Mouse (Mus musculus): ENCODE measurements around the gene Nol9.
A peak's percentile ranks its signal among the peaks of the same experiment; 100 is the strongest.

The Nol9 gene

DNA sequence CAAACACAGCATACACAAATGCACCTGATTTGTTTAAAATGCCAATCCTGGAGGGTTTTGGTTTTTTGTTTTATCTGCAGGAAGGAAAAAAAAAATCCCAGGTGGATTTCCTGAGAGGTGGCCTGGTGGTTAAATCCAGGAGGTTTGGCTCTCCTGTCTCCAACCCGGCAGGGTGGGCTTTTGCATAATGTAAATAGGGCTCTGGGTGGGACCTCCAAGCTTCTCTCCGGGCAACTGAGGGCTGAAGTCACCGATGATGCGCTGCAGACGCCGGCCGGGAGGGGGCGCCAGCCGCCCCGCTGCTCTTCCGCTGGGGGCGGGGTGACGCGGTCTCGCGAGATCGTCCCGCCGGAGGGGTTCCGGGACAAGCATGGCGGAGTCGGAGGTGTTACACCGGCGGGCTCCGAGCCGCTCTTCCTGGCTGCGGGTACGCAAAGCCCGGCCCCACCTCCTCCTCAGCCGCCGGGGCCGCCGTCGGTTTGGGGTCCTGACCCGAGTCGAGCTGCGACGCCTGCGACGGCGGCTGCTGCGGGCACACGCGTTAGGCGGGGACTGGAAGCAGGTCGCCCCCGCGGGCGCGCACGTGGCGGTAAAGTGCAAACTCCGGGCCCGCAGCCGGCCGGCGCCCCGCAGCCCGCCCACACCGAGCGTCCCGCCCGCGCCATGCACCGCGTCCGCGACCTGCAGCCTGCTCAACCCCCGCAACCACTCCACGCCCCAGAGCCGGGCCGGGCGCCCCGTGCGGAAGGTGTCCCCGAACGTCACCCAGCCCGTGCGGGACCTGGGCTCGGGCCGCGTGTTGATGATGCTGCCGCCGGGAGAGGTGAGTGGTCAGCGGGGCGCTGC is at the start of gene Nol9:
TSS of gene Nol9 (plus strand) at position 337 of the 846 bp plus-strand sequence.
- DNase-seq (ENCODE audit: low spot score in 2 of 2), result peak; percentile 84 to 93

DNA sequence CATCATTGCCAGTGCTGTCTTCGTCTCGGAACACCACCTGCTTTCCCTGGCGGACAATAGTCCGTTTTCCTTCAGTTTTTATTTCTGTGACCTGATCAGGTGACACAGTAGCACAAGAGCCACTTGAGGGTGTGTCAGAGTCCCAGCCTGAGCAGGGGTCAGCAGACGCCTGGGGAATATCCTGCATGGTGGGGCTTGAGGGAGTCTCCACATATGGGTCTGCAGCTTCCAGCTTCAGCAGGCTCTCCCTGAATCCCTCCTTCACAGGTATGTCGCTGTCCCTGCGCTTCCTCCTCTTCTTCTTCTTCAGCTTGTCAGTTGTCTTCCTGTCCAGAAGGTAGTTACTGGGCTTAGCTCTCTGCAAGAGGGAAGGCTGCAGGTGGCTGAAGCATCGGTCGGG is 47.0 kb upstream of the Nol9 start:
- DNase-seq (ENCODE audit: low spot score in 2 of 2), result no peak

DNA sequence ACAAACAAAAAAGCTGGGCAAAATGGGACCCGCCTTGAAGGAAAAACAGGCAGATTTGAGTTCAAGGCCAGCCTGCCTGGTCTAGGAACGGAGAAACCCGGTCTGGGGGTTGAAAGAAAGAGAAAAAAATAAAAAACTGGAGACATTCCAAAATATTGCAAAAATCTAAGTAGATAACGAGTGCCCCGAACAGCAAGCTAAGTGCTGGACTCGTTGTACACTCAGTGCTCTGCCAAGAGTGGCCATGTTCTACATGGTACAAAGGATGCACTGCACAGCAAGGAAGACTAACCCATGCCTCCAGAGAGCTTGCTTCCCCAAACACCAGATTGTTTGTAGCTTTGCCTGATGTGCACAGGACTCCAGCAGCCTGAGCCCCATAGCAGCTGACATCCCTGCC is 46.1 kb upstream of the Nol9 start:
- DNase-seq (ENCODE audit: low spot score in 2 of 2), result no peak

DNA sequence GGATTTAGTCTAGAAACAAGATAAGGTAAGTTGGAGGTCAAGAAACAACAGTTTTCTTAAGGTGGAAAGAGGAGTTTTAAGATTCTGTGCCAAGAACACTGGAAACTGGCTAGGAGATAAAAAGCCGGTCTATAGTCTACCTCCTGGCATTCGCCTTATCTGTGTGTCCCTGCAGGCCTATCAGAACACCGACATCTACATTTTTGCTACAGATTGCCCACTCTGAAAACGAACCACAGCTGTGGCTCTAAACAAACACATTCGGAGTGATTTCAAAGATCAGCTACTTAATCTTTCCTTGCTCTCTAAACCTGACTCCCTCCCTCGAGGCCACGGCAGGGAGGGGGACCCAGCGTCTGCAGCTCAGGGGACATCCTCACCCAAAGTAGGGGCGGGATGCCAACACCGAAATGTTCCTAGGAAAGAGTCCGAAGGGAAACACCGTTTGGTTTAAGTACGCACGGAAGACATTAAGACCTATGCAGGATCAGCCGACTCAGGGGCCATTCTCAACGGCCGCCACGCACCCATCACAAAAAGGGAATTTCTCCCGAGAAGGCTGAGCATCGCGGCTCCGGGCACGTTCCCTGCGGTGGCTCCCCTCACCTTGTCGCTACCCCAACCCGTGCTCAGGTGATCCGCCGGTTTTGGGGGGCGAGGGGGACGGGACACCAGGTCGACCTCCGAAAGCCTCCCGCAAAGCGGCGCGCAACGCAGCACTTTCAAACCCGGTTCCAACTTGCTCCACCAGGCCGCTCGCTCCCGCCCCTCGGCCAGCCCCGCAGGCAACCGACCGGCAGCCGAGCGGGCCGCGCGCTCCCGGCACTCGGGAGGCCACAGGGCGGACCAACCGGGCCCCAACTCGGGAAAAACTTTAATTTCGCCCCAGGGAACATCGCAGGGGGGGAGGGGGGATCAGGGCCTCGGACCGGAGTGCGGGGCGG is 44.6 kb upstream of the Nol9 start:
- DNase-seq (ENCODE audit: low spot score in 2 of 2), result peak in 1 of 2 experiments; percentile 39

DNA sequence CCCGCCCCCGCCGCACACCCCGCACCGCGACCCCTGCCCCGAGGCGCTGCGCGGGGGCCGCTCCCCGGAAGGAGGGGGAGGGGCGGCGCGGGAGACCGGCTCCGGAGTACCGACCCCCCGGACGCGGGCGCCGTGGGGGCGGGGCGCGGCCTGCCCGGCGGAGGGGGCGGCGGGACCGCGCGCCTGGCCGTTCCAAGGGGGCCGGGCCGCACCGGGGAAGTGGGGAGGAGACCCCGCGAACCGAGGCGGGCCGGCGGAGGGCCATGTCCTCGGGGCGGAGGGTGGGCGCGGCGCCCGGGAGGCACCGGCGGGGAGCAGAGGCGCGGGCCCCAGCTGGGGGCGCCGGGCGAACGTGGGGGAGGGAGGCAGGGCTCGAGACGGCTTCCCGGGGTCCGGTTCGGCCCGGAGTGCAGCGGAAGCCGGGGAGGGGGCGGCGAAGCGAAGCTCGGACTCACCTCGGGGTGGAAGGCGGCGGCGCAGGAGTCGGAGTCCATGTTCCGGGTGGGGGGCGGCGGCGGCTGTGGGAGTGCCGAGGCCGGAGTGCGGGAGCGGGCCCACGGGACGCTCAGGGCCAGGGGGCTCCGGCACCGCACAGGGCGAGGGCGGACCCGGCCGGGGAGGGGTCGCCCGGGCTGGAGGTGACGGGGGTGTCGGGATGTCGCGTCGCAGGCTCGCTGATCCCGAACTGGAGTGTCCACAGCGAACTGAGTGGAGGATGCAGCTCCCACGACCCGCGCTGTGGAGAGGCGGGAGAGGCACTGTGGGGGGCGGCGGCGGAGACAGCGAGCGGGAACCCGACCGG is 43.5 kb upstream of the Nol9 start:
- no peak for DNase-seq (ENCODE audit: low spot score in 2 of 2)

DNA sequence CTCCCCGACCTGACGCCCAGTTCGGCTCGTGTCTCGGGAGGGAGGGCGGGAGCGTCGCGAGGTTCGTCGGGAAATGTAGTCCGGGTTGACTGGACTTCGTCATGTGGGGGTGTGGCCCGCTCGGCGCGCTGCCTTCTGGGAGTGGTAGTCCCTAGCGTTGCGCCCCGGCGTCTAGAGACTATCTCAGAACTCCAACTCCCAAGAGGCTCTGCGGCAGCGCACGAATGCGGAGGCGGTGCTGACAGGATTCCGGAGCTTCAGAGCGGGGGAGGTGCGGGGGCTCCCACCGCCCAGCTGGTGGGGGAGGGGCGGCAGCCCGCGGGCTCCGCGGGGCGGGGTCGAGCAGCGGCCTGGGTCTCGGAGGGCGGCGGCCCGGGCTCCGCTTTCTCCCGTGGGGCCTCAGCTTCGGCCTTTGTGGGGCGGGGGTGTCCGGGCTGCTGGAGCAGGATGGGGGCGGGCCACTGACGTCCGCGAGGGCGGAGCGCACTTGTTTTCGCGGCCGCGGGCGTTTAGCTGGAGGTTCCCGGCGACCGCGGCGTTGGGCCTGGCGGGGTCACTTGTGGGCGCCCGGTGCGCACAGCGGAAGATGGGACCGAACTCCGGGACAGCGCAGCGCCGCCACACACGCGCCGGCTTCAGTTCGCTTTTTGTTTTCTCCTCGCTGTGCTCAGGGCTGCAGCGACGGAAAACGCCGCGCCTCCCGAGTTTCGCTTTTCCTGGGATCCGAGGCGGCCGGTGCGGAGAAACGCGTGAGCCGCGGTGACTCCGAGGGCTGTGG is 42.8 kb upstream of the Nol9 start, which contains the start of gene Phf13:
TSS of gene Phf13 (minus strand) at position 86 of the 778 bp plus-strand sequence.
- peak; percentile 98 for DNase-seq (ENCODE audit: low spot score in 2 of 2)

DNA sequence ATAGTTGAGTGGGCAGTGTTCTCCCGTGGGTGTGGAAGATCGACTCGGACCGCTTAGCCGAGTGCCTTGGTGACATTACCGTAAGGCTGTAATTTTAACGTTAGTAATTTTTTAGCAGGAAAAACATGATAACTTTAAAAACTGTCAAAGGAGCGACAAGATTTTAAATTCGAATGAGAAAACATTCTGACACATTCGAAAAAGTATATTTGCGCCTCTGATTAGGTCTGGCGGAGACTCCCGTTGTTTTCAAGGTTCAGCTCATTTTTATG is 42.2 kb upstream of the Nol9 start:
- no peak for DNase-seq (ENCODE audit: low spot score in 2 of 2)

DNA sequence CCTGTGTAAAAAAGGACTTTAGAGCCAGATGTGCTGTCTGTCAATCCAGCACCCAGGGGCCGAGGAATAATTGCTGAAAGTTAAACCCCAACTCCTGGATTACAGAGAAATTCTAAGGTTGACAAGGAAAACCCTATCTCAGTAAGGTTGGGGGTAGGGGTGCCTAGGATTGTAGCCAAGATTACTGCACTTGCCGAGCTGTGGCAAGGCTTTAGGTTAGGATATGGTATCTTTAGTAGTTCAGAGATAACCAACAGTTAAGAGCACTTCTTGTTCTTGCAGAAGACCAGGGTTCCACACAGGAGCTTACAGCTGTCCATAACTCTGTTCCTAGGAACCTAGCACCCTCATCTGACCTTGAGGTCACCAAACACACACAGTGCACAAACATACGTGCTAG is 41.4 kb upstream of the Nol9 start:
- DNase-seq (ENCODE audit: low spot score in 2 of 2), result no peak

DNA sequence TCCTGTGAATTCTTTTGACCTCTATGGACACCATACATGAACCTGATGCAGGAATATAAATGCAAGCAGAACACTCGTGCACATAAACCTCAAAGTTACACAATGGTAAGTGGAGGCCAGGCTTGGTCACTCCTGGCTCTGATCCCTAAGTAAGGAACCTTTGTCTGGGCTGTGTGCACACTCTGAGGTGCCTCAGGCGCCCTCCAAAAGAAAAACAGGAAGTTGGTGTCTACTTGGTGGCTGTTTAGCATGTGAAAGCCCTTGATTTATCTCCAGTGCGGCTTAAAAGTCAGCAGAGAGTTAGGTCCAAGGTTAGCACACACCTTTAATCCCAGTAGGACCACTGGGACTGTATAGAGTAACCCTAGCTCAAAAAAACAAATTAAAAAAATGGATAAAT is 39.6 kb upstream of the Nol9 start:
- DNase-seq (ENCODE audit: low spot score in 2 of 2), result no peak

DNA sequence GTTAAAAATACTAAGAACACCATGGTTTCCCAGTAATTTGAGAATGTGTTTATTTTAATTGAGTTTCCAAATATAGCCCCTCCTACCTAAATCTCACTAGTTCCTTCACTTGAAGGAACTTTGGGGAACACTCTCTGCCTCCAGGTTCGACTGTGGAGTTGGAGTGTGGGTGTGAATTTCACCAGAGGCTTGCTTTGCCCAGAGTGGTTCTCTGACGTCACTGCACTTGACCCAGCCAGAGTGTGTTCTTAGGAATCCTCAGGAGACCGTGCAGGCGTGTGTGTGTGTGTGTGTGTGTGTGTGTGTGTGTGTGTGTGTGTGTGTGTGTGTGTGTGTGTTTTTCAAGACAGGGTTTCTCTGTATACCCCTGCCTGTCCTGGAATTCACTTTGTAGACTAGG is 38.2 kb upstream of the Nol9 start:
- no peak for DNase-seq (ENCODE audit: low spot score in 2 of 2)

DNA sequence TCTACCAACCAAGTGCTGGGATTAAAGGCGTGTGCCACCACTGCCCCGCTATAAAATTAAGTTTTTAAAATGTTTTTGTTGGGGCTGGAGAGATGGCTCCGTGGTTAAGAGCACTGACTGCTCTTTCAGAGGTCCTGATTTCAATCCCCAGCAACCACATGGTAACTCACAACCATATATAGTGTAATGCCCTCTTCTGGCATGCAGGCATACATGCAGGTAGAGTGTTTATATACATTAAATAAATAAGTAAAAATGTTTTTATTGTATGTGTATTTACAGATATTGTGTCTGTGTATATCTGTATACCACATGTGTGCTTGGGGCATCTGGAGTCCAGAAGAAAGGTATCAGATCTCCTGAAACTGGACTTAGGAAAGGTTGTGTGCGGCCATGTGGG is 37.8 kb upstream of the Nol9 start:
- DNase-seq (ENCODE audit: low spot score in 2 of 2), result no peak

DNA sequence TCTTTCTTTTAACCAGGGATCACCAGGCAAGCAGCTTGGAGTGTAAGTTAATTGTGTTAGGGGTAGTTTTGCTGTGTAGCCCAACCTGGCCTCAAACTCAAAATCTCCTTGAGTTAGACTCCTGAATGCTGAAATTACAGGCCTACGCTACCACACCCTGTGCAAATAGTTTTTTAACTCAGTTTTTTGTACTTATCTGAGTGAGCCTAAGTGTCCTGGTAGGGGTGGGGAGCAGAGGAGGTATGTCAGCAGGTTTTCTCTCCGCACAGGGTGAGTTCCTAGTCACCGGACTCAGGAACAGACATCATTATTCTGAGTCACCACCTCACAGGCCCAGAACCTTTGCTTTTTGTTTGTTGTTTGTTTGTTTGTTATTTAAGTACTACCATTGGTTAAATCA is 37.1 kb upstream of the Nol9 start:
- DNase-seq (ENCODE audit: low spot score in 2 of 2), result no peak

DNA sequence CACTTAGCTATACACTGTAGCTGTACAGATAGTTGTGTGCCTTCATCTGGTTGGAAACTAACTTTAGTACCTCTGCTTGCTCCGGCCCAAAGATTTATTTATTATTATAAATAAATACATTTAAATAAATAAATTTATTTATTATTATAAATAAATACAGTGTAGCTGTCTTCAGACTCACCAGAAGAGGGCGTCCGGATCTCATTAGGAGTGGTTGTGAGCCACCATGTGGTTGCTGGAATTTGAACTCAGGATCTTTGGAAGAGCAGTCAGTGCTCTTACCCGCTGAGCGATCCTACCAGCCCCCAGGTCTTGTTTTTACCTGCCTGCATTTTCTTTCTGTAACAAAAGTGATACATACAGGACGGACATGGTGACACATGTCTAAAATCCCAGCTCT is 33.0 kb upstream of the Nol9 start:
- DNase-seq (ENCODE audit: low spot score in 2 of 2), result no peak

DNA sequence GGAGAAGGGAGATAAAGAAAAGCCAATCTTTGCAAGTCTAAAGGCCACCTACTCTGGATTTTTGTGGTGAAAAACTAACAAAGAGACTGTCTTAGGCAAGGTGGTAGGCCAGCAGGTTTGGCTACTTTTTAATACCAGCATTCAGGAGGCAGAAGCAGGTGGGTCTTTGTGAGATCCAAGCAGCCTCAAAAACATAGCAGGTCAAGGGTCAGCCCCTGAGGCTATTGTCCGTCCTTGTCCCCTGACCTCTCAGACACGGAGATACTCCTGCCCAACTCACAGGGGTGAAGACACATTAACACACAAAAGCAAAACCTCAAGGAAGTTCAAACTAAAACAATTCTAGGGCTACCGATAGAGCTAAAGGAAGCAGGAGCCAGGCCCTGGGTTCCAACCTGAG is 32.3 kb upstream of the Nol9 start:
- DNase-seq (ENCODE audit: low spot score in 2 of 2), result no peak

DNA sequence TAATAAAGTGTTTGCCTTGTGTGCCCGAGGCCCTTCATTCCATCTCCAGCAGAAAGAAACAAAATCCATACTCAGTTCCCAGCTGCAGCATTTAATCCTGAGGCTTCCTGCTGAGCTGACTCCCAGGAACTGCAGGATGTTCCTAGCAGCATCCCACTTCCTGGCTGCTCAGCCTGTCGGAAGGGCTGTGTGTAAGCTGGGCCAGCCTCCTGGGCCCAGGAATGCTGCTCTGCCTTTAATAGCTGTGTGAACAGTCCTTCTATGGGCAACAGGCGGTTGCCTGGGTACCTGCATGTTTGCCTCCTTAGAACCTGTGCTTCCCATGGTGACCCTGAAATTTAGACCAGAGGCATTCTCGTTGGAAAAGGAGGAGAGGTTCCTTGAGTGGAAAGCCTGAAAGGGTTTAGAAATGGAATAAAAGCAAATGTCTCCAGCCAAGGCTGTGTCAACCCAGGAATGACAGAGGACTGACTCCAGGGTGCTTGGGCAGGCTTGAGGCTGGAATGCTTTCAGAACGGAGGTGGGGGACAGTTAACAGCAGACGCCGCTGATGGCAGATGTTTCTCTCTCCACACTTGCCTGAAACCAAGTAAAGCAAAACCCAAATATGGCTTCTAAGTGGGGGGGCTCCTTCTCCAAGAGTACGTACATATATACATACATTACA is 31.5 kb upstream of the Nol9 start:
- no peak for DNase-seq (ENCODE audit: low spot score in 2 of 2)

DNA sequence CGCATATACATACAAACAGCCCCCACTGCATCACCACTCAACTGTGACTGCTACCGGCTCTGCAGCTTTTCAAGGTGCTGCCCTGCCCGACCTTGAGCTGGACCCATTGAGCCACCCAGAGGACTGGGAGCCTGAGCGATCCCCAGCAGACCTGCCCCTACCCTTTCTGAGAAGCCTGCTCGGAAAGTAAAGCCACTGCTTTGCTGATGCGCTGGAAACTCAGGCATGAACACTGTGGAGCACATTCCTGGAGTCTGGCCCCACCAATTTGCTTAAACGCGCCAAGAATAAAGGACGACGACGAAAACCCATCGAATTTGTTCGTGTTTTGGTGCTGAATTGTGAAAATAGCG is 31.0 kb upstream of the Nol9 start:
- peak in 1 of 2 experiments; percentile 33 for DNase-seq (ENCODE audit: low spot score in 2 of 2)

DNA sequence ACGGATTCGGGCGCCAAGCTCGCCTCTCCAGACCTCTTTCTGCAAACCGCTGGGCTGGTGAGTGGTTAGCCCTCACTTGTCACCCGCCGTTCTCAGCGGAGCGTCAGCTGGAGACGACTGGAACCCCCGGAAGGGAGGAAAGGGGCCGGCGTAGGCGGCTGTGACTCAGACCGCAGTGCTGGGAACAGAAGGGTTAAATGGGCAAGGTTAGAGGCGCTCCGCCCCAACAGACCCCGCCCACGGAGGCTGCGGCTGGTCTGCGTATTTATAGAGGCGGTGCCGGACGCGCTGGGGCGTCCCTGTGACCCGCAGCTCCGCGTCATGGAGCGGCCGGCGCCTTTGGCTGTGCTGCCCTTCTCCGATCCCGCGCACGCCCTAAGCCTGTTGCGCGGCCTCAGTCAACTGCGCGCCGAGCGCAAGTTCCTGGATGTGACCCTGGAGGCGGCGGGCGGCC is 30.5 kb upstream of the Nol9 start, which contains the start of gene Klhl21:
TSS of gene Klhl21 (plus strand) at position 182 of the 454 bp plus-strand sequence.
- peak; percentile 94 to 96 for DNase-seq (ENCODE audit: low spot score in 2 of 2)

DNA sequence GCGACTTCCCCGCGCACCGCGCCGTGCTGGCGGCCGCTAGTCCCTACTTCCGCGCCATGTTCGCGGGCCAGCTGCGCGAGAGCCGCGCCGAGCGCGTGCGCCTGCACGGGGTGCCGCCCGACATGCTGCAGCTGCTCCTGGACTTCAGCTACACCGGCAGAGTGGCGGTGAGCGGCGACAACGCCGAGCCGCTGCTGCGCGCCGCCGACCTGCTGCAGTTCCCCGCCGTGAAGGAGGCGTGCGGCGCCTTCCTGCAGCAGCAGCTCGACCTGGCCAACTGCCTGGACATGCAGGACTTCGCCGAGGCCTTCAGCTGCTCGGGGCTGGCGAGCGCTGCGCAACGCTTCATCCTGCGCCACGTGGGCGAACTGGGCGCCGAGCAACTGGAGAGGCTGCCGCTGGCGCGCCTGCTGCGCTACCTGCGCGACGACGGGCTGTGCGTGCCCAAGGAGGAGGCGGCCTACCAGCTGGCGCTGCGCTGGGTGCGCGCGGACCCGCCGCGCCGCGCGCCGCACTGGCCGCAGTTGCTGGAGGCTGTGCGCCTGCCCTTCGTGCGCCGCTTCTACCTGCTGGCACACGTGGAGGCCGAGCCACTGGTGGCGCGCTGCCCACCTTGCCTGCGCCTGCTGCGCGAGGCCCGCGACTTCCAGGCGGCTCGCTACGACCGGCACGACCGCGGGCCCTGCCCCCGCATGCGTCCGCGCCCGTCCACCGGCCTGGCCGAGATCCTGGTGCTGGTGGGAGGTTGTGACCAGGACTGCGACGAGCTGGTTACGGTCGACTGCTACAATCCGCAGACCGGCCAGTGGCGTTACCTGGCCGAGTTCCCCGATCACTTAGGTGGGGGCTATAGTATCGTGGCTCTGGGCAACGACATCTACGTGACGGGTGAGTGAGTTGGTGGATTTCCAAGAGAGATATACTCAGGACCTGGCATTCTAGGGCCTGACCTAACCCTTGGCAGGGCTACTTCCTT is 29.8 kb upstream of the Nol9 start:
- DNase-seq (ENCODE audit: low spot score in 2 of 2), result peak in 1 of 2 experiments; percentile 54

DNA sequence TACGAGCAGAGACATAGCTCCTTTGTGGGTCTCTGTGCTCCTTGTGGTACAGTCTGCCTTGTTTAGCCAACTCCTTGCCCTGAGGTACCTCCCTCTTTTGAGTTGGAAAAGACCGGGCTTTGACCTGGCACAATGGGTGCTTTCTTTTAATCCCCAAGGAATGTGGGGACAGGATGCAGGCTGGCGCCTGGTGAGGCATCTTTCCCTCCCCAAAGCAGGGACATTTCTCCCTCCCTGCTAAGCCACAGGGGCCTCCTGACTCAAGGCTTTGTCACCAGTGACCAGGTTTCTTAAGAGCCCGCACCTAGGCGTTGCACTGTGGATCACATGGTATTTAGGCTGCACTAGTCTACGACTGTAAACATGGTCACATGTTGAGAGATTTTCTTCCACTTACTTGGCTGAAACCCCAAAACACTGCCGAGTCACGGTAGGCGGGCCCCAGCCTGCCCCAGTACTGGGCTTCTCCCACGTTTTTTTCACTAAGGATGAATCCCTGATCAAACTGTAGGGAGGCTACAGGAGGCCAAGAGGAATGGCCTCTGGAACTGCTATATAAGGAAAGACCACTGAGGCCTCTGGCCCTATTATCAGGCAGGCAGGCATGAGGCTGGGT is 28.9 kb upstream of the Nol9 start:
- DNase-seq (ENCODE audit: low spot score in 2 of 2), result peak; percentile 61 to 76

Measured in urinary bladder, adult 18-20 months (tissue).